Mouse (Mus musculus) midbrain, embryonic 12.5 days (tissue): ENCODE measurements at regions not wholly inside any gene's neighbourhood (a gene's known extent, or its start where the extent isn't known, plus 50 kb on each side); places are given as distances from the start of the nearest gene placed in this dataset.
"Not testable (repeated sequence)": the region's sequence is repeated elsewhere in the genome, so short reads cannot be mapped to it uniquely, and the experiment has no call there.

Source experiments
- ATAC-seq: fragments of 200-750 bp; cut with Nextera tagmentation; 2 replicates; pipeline ENCODE4 v1.8.0; 2017; ENCODE audit warnings: low read depth, moderate TSS enrichment, moderate library complexity; ENCODE audit not compliant: low FRiP score
- H3K27ac ChIP-seq: fragments of 300-500 bp; sonication (generic); replicated peaks from 2 replicates; pipeline ENCODE4 v1.5.1; 2016; ENCODE audit warnings: mild to moderate bottlenecking
- H3K27me3 ChIP-seq: fragments of 300-500 bp; sonication (generic); 2 replicates; pipeline ENCODE4 v1.6.1; 2016; ENCODE audit warnings: mild to moderate bottlenecking
- H3K36me3 ChIP-seq: fragments of 300-500 bp; sonication (generic); 2 replicates; pipeline ENCODE4 v1.6.1; 2016
- H3K4me1 ChIP-seq: fragments of 300-500 bp; sonication (generic); 2 replicates; pipeline ENCODE4 v1.6.1; 2016
- H3K4me2 ChIP-seq: fragments of 300-500 bp; sonication (generic); replicated peaks from 2 replicates; pipeline ENCODE4 v1.6.1; 2016; ENCODE audit warnings: mild to moderate bottlenecking, moderate library complexity
- H3K4me3 ChIP-seq: fragments of 300-500 bp; sonication (generic); 2 replicates; pipeline ENCODE4 v1.5.1; 2016; ENCODE audit warnings: mild to moderate bottlenecking
- H3K9ac ChIP-seq: fragments of 300-500 bp; sonication (generic); replicated peaks from 2 replicates; pipeline ENCODE4 v1.6.1; 2016; ENCODE audit warnings: mild to moderate bottlenecking, moderate library complexity
- H3K9me3 ChIP-seq: fragments of 300-500 bp; sonication (generic); 2 replicates; pipeline ENCODE4 v1.6.1; 2016; ENCODE audit warnings: mild to moderate bottlenecking
- WGBS: fragments of 180-500 bp; shearing (Covaris S2); methylation state at CpG from one replicate; pipeline ENCODE4 v1.1.7; 2016; 5-methylcytosine and 5-hydroxymethylcytosine counted together

- H3K27ac ChIP-seq, H3K4me1 ChIP-seq, H3K4me2 ChIP-seq, H3K4me3 ChIP-seq, ATAC-seq, H3K36me3 ChIP-seq, H3K9ac ChIP-seq, H3K27me3 ChIP-seq: not testable (repeated sequence)
- H3K9me3 ChIP-seq, result peaks cover 52% of the 10 kb centered on the region
- 80% methylated on average over 2 of the region's 2 CpGs for WGBS
Observed at GRCm38 (mm10) chr10:3107955-3108354, 159.6 kb downstream of the H60c start.
